ENCODE assay signal across 8 mouse cellular contexts in genomic region chr15:80799634-80800137, GRCm38 (mm10).
DNase-seq lines count a peak whose midpoint lies in the region; ATAC-seq and TF ChIP-seq lines count a peak whose summit lies in the region.

No protein-coding gene starts in this region.

- peak overlapping the region; percentile 77 for H3K4me3 ChIP-seq in bone marrow macrophage, adult 2 months (ENCODE audit: insufficient read depth, low read length)
- H3K4me3 ChIP-seq in hindbrain, embryonic 12.5 days: peak overlapping the region; percentile 58
- H3K4me3 ChIP-seq in midbrain, embryonic 11.5 days (ENCODE audit: low read depth, low read length): peak overlapping the region; percentile 57
- peak overlapping the region; percentile 54 for H3K4me3 ChIP-seq in stomach, embryonic 15.5 days (replicated peaks)

- TF ChIP-seq POLR2A in bone marrow macrophage, adult 2 months (IDR thresholded peaks at IDR 0.05; ENCODE audit: borderline replicate concordance, low read depth, low read length): no peak

- 0% methylated on average over 10 of the region's 10 CpGs for WGBS in hindbrain, embryonic 12.5 days
- WGBS in midbrain, embryonic 11.5 days: under 1% methylated on average over 10 of the region's 10 CpGs
- under 1% methylated on average over 10 of the region's 10 CpGs for WGBS in stomach, embryonic 15.5 days

- H3K9me3 ChIP-seq in hindbrain, embryonic 12.5 days (replicated peaks): no peaks in the 10 kb centered on the region
- H3K9me3 ChIP-seq in midbrain, embryonic 11.5 days (ENCODE audit: control insufficient read depth, low read length): no peaks in the 10 kb centered on the region
- no peaks in the 10 kb centered on the region for H3K9me3 ChIP-seq in stomach, embryonic 15.5 days

- H3K27ac ChIP-seq in bone marrow macrophage, adult 2 months (ENCODE audit: insufficient read depth, low read depth, low read length): peak overlapping the region; percentile 89; the same call in 1 of the 2 replicates
- peak overlapping the region; percentile 92 for H3K27ac ChIP-seq in hindbrain, embryonic 12.5 days
- peak overlapping the region; percentile 81 for H3K27ac ChIP-seq in midbrain, embryonic 11.5 days (ENCODE audit: low read depth, low read length)
- H3K27ac ChIP-seq in stomach, embryonic 15.5 days: peak overlapping the region; percentile 89

- 0 out of 2 replicates have a peak, but pooled peaks have one; percentile 40 for ATAC-seq in erythroblast, adult 5-6 weeks (replicated peaks; ENCODE audit: low FRiP score, poor library complexity, severe bottlenecking)
- 0 out of 2 replicates have a peak, but pooled peaks have one; percentile 55 for ATAC-seq in hindbrain, embryonic 12.5 days (ENCODE audit: low FRiP score)
- peak; percentile 45 for ATAC-seq in midbrain, embryonic 11.5 days (ENCODE audit: low FRiP score)
- ATAC-seq in stomach, embryonic 15.5 days (ENCODE audit: insufficient read depth, low FRiP score, low read depth): peak; percentile 53; the same call in 1 of the 2 replicates

- H3K4me2 ChIP-seq in hindbrain, embryonic 12.5 days (replicated peaks): peak overlapping the region; percentile 65
- peak overlapping the region; percentile 64 for H3K4me2 ChIP-seq in midbrain, embryonic 11.5 days
- H3K4me2 ChIP-seq in stomach, embryonic 15.5 days: peak overlapping the region; percentile 53

- peak overlapping the region; percentile 83 for H3K9ac ChIP-seq in hindbrain, embryonic 12.5 days
- H3K9ac ChIP-seq in midbrain, embryonic 11.5 days (ENCODE audit: low read length): peak overlapping the region; percentile 84
- H3K9ac ChIP-seq in stomach, embryonic 15.5 days: peak overlapping the region; percentile 52; the same call in 1 of the 2 replicates

- no peaks in the 10 kb centered on the region for H3K36me3 ChIP-seq in hindbrain, embryonic 12.5 days
- H3K36me3 ChIP-seq in midbrain, embryonic 11.5 days (ENCODE audit: control insufficient read depth, insufficient read depth, low read length): no peaks in the 10 kb centered on the region
- no peaks in the 10 kb centered on the region for H3K36me3 ChIP-seq in stomach, embryonic 15.5 days

- peak; percentile 38 for DNase-seq in gastrocnemius, adult 18-20 months (ENCODE audit: low spot score)
- DNase-seq in gastrocnemius, postnatal 25 days: no peak
- DNase-seq in left cerebral cortex, postnatal 36 days (ENCODE audit: low spot score in 2 of 2): peak; percentile 25 to 30
- DNase-seq in midbrain, embryonic 11.5 days (ENCODE audit: low spot score, missing footprints): peak; percentile 95

- peaks cover 26% of the 10 kb centered on the region for H3K4me1 ChIP-seq in bone marrow macrophage, adult 2 months (ENCODE audit: control insufficient read depth, insufficient read depth, low read length)
- H3K4me1 ChIP-seq in hindbrain, embryonic 12.5 days: peaks cover 34% of the 10 kb centered on the region
- H3K4me1 ChIP-seq in midbrain, embryonic 11.5 days (ENCODE audit: control insufficient read depth, insufficient read depth, low read length): peaks cover 19% of the 10 kb centered on the region
- peaks cover 20% of the 10 kb centered on the region for H3K4me1 ChIP-seq in stomach, embryonic 15.5 days

- no peaks in the 10 kb centered on the region for H3K27me3 ChIP-seq in hindbrain, embryonic 12.5 days
- H3K27me3 ChIP-seq in midbrain, embryonic 11.5 days (ENCODE audit: control insufficient read depth, insufficient read depth, low read length): no peaks in the 10 kb centered on the region
- H3K27me3 ChIP-seq in stomach, embryonic 15.5 days (replicated peaks): no peaks in the 10 kb centered on the region

- intact Hi-C loops in left cerebral cortex, postnatal 36 days (cut with DNase I): loop anchor here (5.0 kb wide), 2 partner anchors 38 to 68 kb away; no protein-coding TSS in a partner anchor

- TF ChIP-seq CTCF in bone marrow macrophage, adult 2 months (IDR thresholded peaks at IDR 0.05; ENCODE audit: low read depth, low read length): no peak
